Mouse (Mus musculus) thymus, adult 18-20 months (tissue): ENCODE data around the gene Kxd1.

Source experiments
- DNase-seq, 2 experiments: peaks; one replicate each; pipeline ENCODE4 v3.0.0; 2022; ENCODE audit warnings: mixed read lengths in 2 of 2

Gene Kxd1

GRCm38 (mm10) chr8:70527512-70528181 lies at the start of gene Kxd1, which contains the start of gene Fkbp8:
Gene Kxd1 (minus strand): TSS chr8:70527956.
Gene Fkbp8 (plus strand): TSS chr8:70527724.
- peak; percentile 95 to 96 for DNase-seq

- DNase-seq: no peak
Measured at GRCm38 (mm10) chr8:70577207-70577606, 49.5 kb upstream of the Kxd1 start.

- DNase-seq: no peak
Measured at GRCm38 (mm10) chr8:70574915-70575314, 47.2 kb upstream of the Kxd1 start.

- DNase-seq: no peak
Measured at GRCm38 (mm10) chr8:70574302-70574701, 46.5 kb upstream of the Kxd1 start.

- DNase-seq: no peak
Measured at GRCm38 (mm10) chr8:70570990-70571389, 43.2 kb upstream of the Kxd1 start.

GRCm38 (mm10) chr8:70570360-70570759 lies 42.6 kb upstream of the Kxd1 start:
- no peak for DNase-seq

GRCm38 (mm10) chr8:70565561-70565960 lies 37.8 kb upstream of the Kxd1 start:
- DNase-seq: peak in 1 of 2 experiments; percentile 34

GRCm38 (mm10) chr8:70564696-70565235 lies 37.0 kb upstream of the Kxd1 start:
- DNase-seq: no peak

GRCm38 (mm10) chr8:70563763-70564387 lies 36.1 kb upstream of the Kxd1 start:
- DNase-seq: no peak

GRCm38 (mm10) chr8:70562802-70563201 lies 35.0 kb upstream of the Kxd1 start:
- DNase-seq: no peak

- DNase-seq: no peak
Measured at GRCm38 (mm10) chr8:70561809-70562535, 34.2 kb upstream of the Kxd1 start.

- no peak for DNase-seq
Measured at GRCm38 (mm10) chr8:70561357-70561756, 33.6 kb upstream of the Kxd1 start.

- DNase-seq: no peak
Measured at GRCm38 (mm10) chr8:70560564-70560963, 32.8 kb upstream of the Kxd1 start.

- peak in 1 of 2 experiments; percentile 37 for DNase-seq
Measured at GRCm38 (mm10) chr8:70560096-70560495, 32.3 kb upstream of the Kxd1 start.

- DNase-seq: no peak
Measured at GRCm38 (mm10) chr8:70558983-70559382, 31.2 kb upstream of the Kxd1 start.

- DNase-seq: peak; percentile 46 to 67
Measured at GRCm38 (mm10) chr8:70558334-70558733, 30.6 kb upstream of the Kxd1 start.

GRCm38 (mm10) chr8:70555079-70555747 lies 27.5 kb upstream of the Kxd1 start:
- peak in 1 of 2 experiments; percentile 39 for DNase-seq

- DNase-seq: no peak
Measured at GRCm38 (mm10) chr8:70553740-70554139, 26.0 kb upstream of the Kxd1 start.

- no peak for DNase-seq
Measured at GRCm38 (mm10) chr8:70552836-70553235, 25.1 kb upstream of the Kxd1 start.

- no peak for DNase-seq
Measured at GRCm38 (mm10) chr8:70551558-70552161, 23.9 kb upstream of the Kxd1 start.

GRCm38 (mm10) chr8:70549412-70550184 lies 21.8 kb upstream of the Kxd1 start:
- no peak for DNase-seq

GRCm38 (mm10) chr8:70547762-70548161 lies 20.0 kb upstream of the Kxd1 start:
- DNase-seq: no peak
